Mouse (Mus musculus): Measurements from ENCODE around the gene Tbc1d2b. TPM values are rescaled to one million over a fixed set of nuclear protein-coding genes. Genes with fewer than 3 reads are reported as not detected.

Tbc1d2b gene
- total and polyA plus RNA-seq, 3 experiments = 0.09 to 0.90 (median 0.22) TPM

GRCm38 (mm10) chr9:90189391-90189790, 81.2 kb downstream of the Tbc1d2b start:
- Histone ChIP-seq H3K9me3 (replicated peaks) (peaks cover 85% of the 10 kb centered on the region), H3K4me3 (ENCODE audit: low read depth, low read length) (no peak overlapping the region), H3K36me3 (replicated peaks) (no peaks in the 10 kb centered on the region), H3K4me1 (ENCODE audit: insufficient read depth, low read depth, low read length) (no peaks in the 10 kb centered on the region), H3K27me3 (ENCODE audit: insufficient read depth, low read length) (peaks cover 2% of the 10 kb centered on the region; the same call in 1 of the 2 replicates)
- TF ChIP-seq TAL1 (conservative IDR thresholded peaks at IDR 0.05; ENCODE audit: low read depth, low read length) (no peak), CTCF (IDR thresholded peaks at IDR 0.05; ENCODE audit: low read depth, low read length) (no peak), GATA1 (IDR thresholded peaks at IDR 0.05; ENCODE audit: borderline replicate concordance, low read length) (no peak), GATA2 (IDR thresholded peaks at IDR 0.05; ENCODE audit: borderline replicate concordance, low read depth, low read length) (no peak), POLR2AphosphoS5 (IDR thresholded peaks at IDR 0.05; ENCODE audit: insufficient replicate concordance, low read depth, low read length) (no peak)
- ATAC-seq (ENCODE audit: extremely low read depth, insufficient number of reproducible peaks, low FRiP score, poor library complexity, severe bottlenecking) = no peak
- DNase-seq (ENCODE audit: low spot score) = no peak

- Histone ChIP-seq H3K4me1 (ENCODE audit: insufficient read depth, low read depth, low read length) (no peaks in the 10 kb centered on the region), H3K4me3 (ENCODE audit: low read depth, low read length) (no peak overlapping the region), H3K36me3 (replicated peaks) (no peaks in the 10 kb centered on the region), H3K27me3 (ENCODE audit: insufficient read depth, low read length) (peaks cover 2% of the 10 kb centered on the region; the same call in 1 of the 2 replicates), H3K9me3 (replicated peaks) (peaks cover 85% of the 10 kb centered on the region)
- no peak for DNase-seq (ENCODE audit: low spot score)
- ATAC-seq (ENCODE audit: extremely low read depth, insufficient number of reproducible peaks, low FRiP score, poor library complexity, severe bottlenecking) = no peak
- TF ChIP-seq CTCF (IDR thresholded peaks at IDR 0.05; ENCODE audit: low read depth, low read length) (no peak), GATA2 (IDR thresholded peaks at IDR 0.05; ENCODE audit: borderline replicate concordance, low read depth, low read length) (no peak), POLR2AphosphoS5 (IDR thresholded peaks at IDR 0.05; ENCODE audit: insufficient replicate concordance, low read depth, low read length) (no peak), GATA1 (IDR thresholded peaks at IDR 0.05; ENCODE audit: borderline replicate concordance, low read length) (no peak), TAL1 (conservative IDR thresholded peaks at IDR 0.05; ENCODE audit: low read depth, low read length) (no peak)
Measured at GRCm38 (mm10) chr9:90188893-90189292, 81.7 kb downstream of the Tbc1d2b start.

DNA sequence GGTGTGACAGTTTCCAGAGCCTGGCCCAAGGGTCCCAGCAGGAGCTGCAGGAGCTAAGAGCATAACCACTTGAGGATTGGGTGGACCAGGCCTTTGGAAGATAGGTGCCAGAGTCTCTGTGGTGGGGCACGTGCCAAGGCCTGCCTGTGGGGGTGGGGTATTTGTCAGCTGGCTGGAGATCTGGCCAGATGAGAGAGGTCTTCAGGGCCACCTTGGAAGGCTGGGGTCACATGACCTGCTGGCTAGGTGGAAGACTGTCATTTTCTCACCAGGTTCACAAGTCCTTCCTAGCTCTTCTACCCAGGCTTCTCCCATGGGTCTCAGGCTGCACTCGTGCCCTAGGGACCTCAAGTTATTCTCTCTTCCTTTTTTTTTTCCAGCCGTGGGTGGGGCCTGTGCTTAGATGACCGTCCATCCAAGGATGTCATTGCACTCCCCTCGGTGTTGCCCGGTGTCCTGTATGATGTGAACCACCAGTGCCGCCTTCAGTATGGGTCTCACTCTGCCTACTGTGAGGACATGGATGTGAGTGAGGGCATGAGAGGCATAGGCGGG, 85.2 kb downstream of the Tbc1d2b start:
- Histone ChIP-seq H3K36me3 (replicated peaks) (no peaks in the 10 kb centered on the region), H3K4me3 (ENCODE audit: low read depth, low read length) (no peak overlapping the region), H3K27me3 (ENCODE audit: insufficient read depth, low read length) (no peaks in the 10 kb centered on the region), H3K4me1 (ENCODE audit: insufficient read depth, low read depth, low read length) (no peaks in the 10 kb centered on the region), H3K9me3 (replicated peaks) (peaks cover 69% of the 10 kb centered on the region)
- DNase-seq (ENCODE audit: low spot score) (no peak), ATAC-seq (ENCODE audit: extremely low read depth, insufficient number of reproducible peaks, low FRiP score, poor library complexity, severe bottlenecking) (no peak)
- no peak for TF ChIP-seq CTCF (IDR thresholded peaks at IDR 0.05; ENCODE audit: low read depth, low read length)
- no peak for TF ChIP-seq TAL1 (conservative IDR thresholded peaks at IDR 0.05; ENCODE audit: low read depth, low read length)
- TF ChIP-seq GATA2 (IDR thresholded peaks at IDR 0.05; ENCODE audit: borderline replicate concordance, low read depth, low read length) = no peak
- no peak for TF ChIP-seq GATA1 (IDR thresholded peaks at IDR 0.05; ENCODE audit: borderline replicate concordance, low read length)
- no peak for TF ChIP-seq POLR2AphosphoS5 (IDR thresholded peaks at IDR 0.05; ENCODE audit: insufficient replicate concordance, low read depth, low read length)

DNA sequence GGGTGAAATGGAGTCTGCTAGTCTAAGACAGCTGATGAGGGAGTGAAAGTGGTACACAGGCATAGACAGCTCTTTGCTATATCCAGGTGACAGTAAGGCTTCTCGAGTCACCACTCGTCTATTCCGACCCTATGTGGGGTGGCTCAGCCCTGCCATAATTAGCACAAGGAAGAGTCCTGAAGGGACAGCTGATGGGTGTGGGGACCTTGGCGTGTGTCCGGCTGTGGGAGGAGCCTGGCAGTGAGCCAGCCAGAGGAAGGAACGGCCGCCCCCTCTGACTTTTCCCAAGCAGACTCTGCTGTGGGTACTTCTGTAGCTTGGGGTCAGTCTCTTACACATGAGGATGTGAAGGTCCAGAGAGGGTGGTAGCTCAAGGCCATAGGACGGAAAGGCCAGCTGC, 86.5 kb downstream of the Tbc1d2b start:
- Histone ChIP-seq H3K4me1 (ENCODE audit: insufficient read depth, low read depth, low read length) (no peaks in the 10 kb centered on the region), H3K36me3 (replicated peaks) (no peaks in the 10 kb centered on the region)
- no peak for ATAC-seq (ENCODE audit: extremely low read depth, insufficient number of reproducible peaks, low FRiP score, poor library complexity, severe bottlenecking)

GRCm38 (mm10) chr9:90183550-90183949, 87.1 kb downstream of the Tbc1d2b start:
- no peak overlapping the region for H3K4me3 ChIP-seq (ENCODE audit: low read depth, low read length)
- TF ChIP-seq POLR2AphosphoS5 (IDR thresholded peaks at IDR 0.05; ENCODE audit: insufficient replicate concordance, low read depth, low read length) = no peak
- TF ChIP-seq TAL1 (conservative IDR thresholded peaks at IDR 0.05; ENCODE audit: low read depth, low read length) = no peak
- TF ChIP-seq CTCF (IDR thresholded peaks at IDR 0.05; ENCODE audit: low read depth, low read length) = no peak
- no peak for TF ChIP-seq GATA2 (IDR thresholded peaks at IDR 0.05; ENCODE audit: borderline replicate concordance, low read depth, low read length)
- TF ChIP-seq GATA1 (IDR thresholded peaks at IDR 0.05; ENCODE audit: borderline replicate concordance, low read length) = no peak
- H3K27me3 ChIP-seq (ENCODE audit: insufficient read depth, low read length) = no peaks in the 10 kb centered on the region
- no peak for ATAC-seq (ENCODE audit: extremely low read depth, insufficient number of reproducible peaks, low FRiP score, poor library complexity, severe bottlenecking)
- DNase-seq (ENCODE audit: low spot score) = no peak
- H3K9me3 ChIP-seq (replicated peaks) = peaks cover 70% of the 10 kb centered on the region
- H3K36me3 ChIP-seq (replicated peaks) = no peaks in the 10 kb centered on the region
- no peaks in the 10 kb centered on the region for H3K4me1 ChIP-seq (ENCODE audit: insufficient read depth, low read depth, low read length)

More for the DNA sequence above, 86.5 kb downstream of the Tbc1d2b start:
- DNase-seq (ENCODE audit: low spot score) = no peak
- Histone ChIP-seq H3K9me3 (replicated peaks) (peaks cover 70% of the 10 kb centered on the region), H3K4me3 (ENCODE audit: low read depth, low read length) (no peak overlapping the region), H3K27me3 (ENCODE audit: insufficient read depth, low read length) (no peaks in the 10 kb centered on the region)
- TF ChIP-seq CTCF (IDR thresholded peaks at IDR 0.05; ENCODE audit: low read depth, low read length) (no peak), TAL1 (conservative IDR thresholded peaks at IDR 0.05; ENCODE audit: low read depth, low read length) (no peak), GATA1 (IDR thresholded peaks at IDR 0.05; ENCODE audit: borderline replicate concordance, low read length) (no peak), GATA2 (IDR thresholded peaks at IDR 0.05; ENCODE audit: borderline replicate concordance, low read depth, low read length) (no peak), POLR2AphosphoS5 (IDR thresholded peaks at IDR 0.05; ENCODE audit: insufficient replicate concordance, low read depth, low read length) (no peak)

DNA sequence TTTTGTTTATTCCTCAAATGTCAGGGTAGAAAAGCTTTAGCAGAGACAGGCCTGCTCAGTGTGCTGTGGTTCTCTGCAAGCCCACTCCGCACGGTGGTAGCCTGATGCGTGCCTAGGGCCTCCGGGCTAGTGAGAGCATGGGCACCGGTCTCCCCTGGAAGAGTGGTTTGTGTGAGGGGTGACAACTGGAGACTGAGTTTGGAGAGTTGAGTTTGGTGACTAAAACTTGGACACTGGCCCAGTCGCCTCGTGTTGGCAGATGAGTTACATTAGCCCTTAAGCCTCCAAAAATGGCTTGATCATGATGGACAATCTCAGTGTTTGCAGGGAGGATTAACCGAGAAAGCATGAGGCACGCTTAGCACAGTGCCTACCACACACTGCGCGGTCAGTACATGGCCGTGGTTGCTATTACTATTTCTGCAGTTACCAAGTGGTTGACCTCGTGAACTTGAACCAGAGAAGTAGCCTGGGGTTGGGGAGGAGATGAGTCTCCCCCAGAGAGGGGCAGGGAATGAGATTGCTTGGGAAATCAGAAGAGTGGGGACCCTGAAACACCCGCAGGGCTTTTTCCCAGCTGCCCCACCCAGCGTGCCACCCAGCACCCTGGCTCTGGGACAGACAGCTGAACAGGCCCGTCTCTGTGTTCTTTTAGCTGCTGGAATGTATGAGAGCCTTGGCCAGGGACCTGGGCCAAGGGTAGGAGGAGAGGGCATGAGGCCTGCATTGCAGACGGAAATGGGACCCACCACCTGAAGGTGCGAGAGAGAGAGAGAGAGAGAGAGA, 87.8 kb downstream of the Tbc1d2b start:
- Histone ChIP-seq H3K36me3 (replicated peaks) (no peaks in the 10 kb centered on the region), H3K27me3 (ENCODE audit: insufficient read depth, low read length) (no peaks in the 10 kb centered on the region), H3K4me3 (ENCODE audit: low read depth, low read length) (no peak overlapping the region), H3K9me3 (replicated peaks) (peaks cover 70% of the 10 kb centered on the region), H3K4me1 (ENCODE audit: insufficient read depth, low read depth, low read length) (no peaks in the 10 kb centered on the region)
- DNase-seq (ENCODE audit: low spot score) (no peak), ATAC-seq (ENCODE audit: extremely low read depth, insufficient number of reproducible peaks, low FRiP score, poor library complexity, severe bottlenecking) (no peak)
- no peak for TF ChIP-seq CTCF (IDR thresholded peaks at IDR 0.05; ENCODE audit: low read depth, low read length)
- TF ChIP-seq GATA1 (IDR thresholded peaks at IDR 0.05; ENCODE audit: borderline replicate concordance, low read length) = no peak
- no peak for TF ChIP-seq POLR2AphosphoS5 (IDR thresholded peaks at IDR 0.05; ENCODE audit: insufficient replicate concordance, low read depth, low read length)
- TF ChIP-seq GATA2 (IDR thresholded peaks at IDR 0.05; ENCODE audit: borderline replicate concordance, low read depth, low read length) = no peak
- TF ChIP-seq TAL1 (conservative IDR thresholded peaks at IDR 0.05; ENCODE audit: low read depth, low read length) = no peak

Measured in G1E (cell line).